Mouse (Mus musculus) MEL (cell line): Measurements from ENCODE around the gene Scpep1.

ENCODE experiments used
- BHLHE40 ChIP-seq: IDR thresholded peaks from 2 replicates; pipeline ENCODE4 v1.6.1; 2012; ENCODE audit warnings: low read depth, mild to moderate bottlenecking, inconsistent platforms, low read length, improper control_type of control experiment, borderline replicate concordance
- CTCF ChIP-seq, 3 experiments: IDR thresholded peaks in 2 of 3; conservative IDR thresholded peaks in 1 of 3; 2 replicates each; pipeline ENCODE4 v1.5.1; 2011 to 2012; ENCODE audit warnings: low read length in 3 of 3, low read depth in 2 of 3, mild to moderate bottlenecking in 2 of 3, improper control_type of control experiment in 1 of 3, inconsistent platforms in 1 of 3, mixed read lengths in 1 of 3, moderate library complexity in 1 of 3; ENCODE audit not compliant: control insufficient read depth in 1 of 3, insufficient read depth in 1 of 3, poor library complexity in 1 of 3, severe bottlenecking in 1 of 3
- E2F4 ChIP-seq: IDR thresholded peaks from 2 replicates; pipeline ENCODE4 v1.6.1; 2011; ENCODE audit warnings: low read depth, low read length, improper control_type of control experiment, borderline replicate concordance
- EP300 ChIP-seq, 2 experiments: IDR thresholded peaks; 2 replicates each; pipeline ENCODE4 v1.6.1; 2011; ENCODE audit warnings: improper control_type of control experiment in 2 of 2, low read length in 2 of 2, low read depth in 1 of 2, mild to moderate bottlenecking in 1 of 2
- GATA1 ChIP-seq: IDR thresholded peaks from 2 replicates; pipeline ENCODE4 v1.6.1; 2011; ENCODE audit warnings: low read depth, low read length, improper control_type of control experiment
- MAFK ChIP-seq: IDR thresholded peaks from 2 replicates; pipeline ENCODE4 v1.6.1; 2011; ENCODE audit warnings: low read depth, mild to moderate bottlenecking, low read length, improper control_type of control experiment, borderline replicate concordance
- POLR2AphosphoS2 ChIP-seq: IDR thresholded peaks from 2 replicates; pipeline ENCODE4 v1.6.1; 2011; ENCODE audit warnings: low read length, improper control_type of control experiment
- ZNF384 ChIP-seq: IDR thresholded peaks from 2 replicates; pipeline ENCODE4 v1.6.1; 2012; ENCODE audit warnings: low read depth, mild to moderate bottlenecking, inconsistent platforms, low read length, improper control_type of control experiment

GRCm38 (mm10) chr11:88884376-88885065 lies 70.7 kb downstream of the Scpep1 start:
- TF ChIP-seq BHLHE40 (no peak), POLR2AphosphoS2 (no peak), CTCF (IDR thresholded peaks at IDR 0.05 in 2 of 3, conservative IDR thresholded peaks at IDR 0.05 in 1 of 3; ENCODE audit: control insufficient read depth in 1 of 3, insufficient read depth in 1 of 3, low read depth in 2 of 3, low read length in 3 of 3, poor library complexity in 1 of 3, severe bottlenecking in 1 of 3) (no peak), EP300 (IDR thresholded peaks at IDR 0.05; ENCODE audit: low read depth in 1 of 2, low read length in 2 of 2) (no peak), ZNF384 (no peak), GATA1 (no peak), MAFK (no peak), E2F4 (no peak)
